Mouse (Mus musculus): Measurements from ENCODE around the gene Slc38a3. TPM values are rescaled to one million over a fixed set of nuclear protein-coding genes. Genes with fewer than 3 reads are reported as not detected.

Slc38a3 gene
- polyA plus RNA-seq, 2 experiments: 19.7 to 23.5 TPM

GRCm38 (mm10) chr9:107667219-107667618 lies 2.1 kb downstream of the Slc38a3 start:
- Histone ChIP-seq H3K9me3 (ENCODE audit: control insufficient read depth, low read length) (no peaks in the 10 kb centered on the region), H3K27me3 (ENCODE audit: control insufficient read depth, insufficient read depth, low read length) (peaks cover 40% of the 10 kb centered on the region), H3K36me3 (replicated peaks; ENCODE audit: control insufficient read depth, insufficient read depth, low read depth) (no peaks in the 10 kb centered on the region), H3K4me3 (ENCODE audit: insufficient read depth in 1 of 2, low read depth in 2 of 2, low read length in 2 of 2) (peak overlapping the region; percentile 36 to 37), H3K4me2 (ENCODE audit: low read depth) (peak overlapping the region; percentile 50), H3K9ac (replicated peaks) (no peak overlapping the region), H3K27ac (no peak overlapping the region), H3K4me1 (replicated peaks; ENCODE audit: control insufficient read depth in 2 of 2, insufficient read depth in 2 of 2, low read length in 1 of 2) (no peaks in the 10 kb centered on the region; a peak in 2 of 4 replicates)
- peak; percentile 72 for ATAC-seq (ENCODE audit: insufficient read depth)
- 3% methylated on average over 24 of the region's 24 CpGs for WGBS (ENCODE audit: insufficient replicate concordance)
- TF ChIP-seq CTCF (IDR thresholded peaks at IDR 0.05; ENCODE audit: low read depth): no peak
- no peak for TF ChIP-seq EP300 (IDR thresholded peaks at IDR 0.05; ENCODE audit: low read depth)
- DNase-seq (ENCODE audit: low read depth in 3 of 3, low spot score in 3 of 3): no peak

- DNase-seq (ENCODE audit: low read depth in 3 of 3, low spot score in 3 of 3): no peak
- Histone ChIP-seq H3K9ac (replicated peaks) (no peak overlapping the region), H3K4me2 (ENCODE audit: low read depth) (peak overlapping the region; percentile 50), H3K9me3 (ENCODE audit: control insufficient read depth, low read length) (no peaks in the 10 kb centered on the region), H3K27ac (no peak overlapping the region), H3K27me3 (ENCODE audit: control insufficient read depth, insufficient read depth, low read length) (peaks cover 40% of the 10 kb centered on the region), H3K4me3 (ENCODE audit: insufficient read depth in 1 of 2, low read depth in 2 of 2, low read length in 2 of 2) (peak overlapping the region; percentile 36 to 37), H3K4me1 (replicated peaks; ENCODE audit: control insufficient read depth in 2 of 2, insufficient read depth in 2 of 2, low read length in 1 of 2) (no peaks in the 10 kb centered on the region; a peak in 2 of 4 replicates), H3K36me3 (replicated peaks; ENCODE audit: control insufficient read depth, insufficient read depth, low read depth) (no peaks in the 10 kb centered on the region)
- no peak for TF ChIP-seq CTCF (IDR thresholded peaks at IDR 0.05; ENCODE audit: low read depth)
- TF ChIP-seq EP300 (IDR thresholded peaks at IDR 0.05; ENCODE audit: low read depth): no peak
- WGBS (ENCODE audit: insufficient replicate concordance): 3% methylated on average over 30 of the region's 30 CpGs
- ATAC-seq (ENCODE audit: insufficient read depth): no peak
These were observed 2.6 kb downstream of the Slc38a3 start for GRCm38 (mm10) chr9:107666751-107667205.

- no peak overlapping the region for H3K4me3 ChIP-seq (ENCODE audit: insufficient read depth in 1 of 2, low read depth in 2 of 2, low read length in 2 of 2)
- DNase-seq (ENCODE audit: low read depth in 3 of 3, low spot score in 3 of 3) (no peak), ATAC-seq (ENCODE audit: insufficient read depth) (no peak)
- TF ChIP-seq CTCF (IDR thresholded peaks at IDR 0.05; ENCODE audit: low read depth) (no peak), EP300 (IDR thresholded peaks at IDR 0.05; ENCODE audit: low read depth) (no peak)
- H3K4me2 ChIP-seq (ENCODE audit: low read depth): no peak overlapping the region
- peaks cover 40% of the 10 kb centered on the region for H3K27me3 ChIP-seq (ENCODE audit: control insufficient read depth, insufficient read depth, low read length)
- 62% methylated on average over 7 of the region's 7 CpGs for WGBS (ENCODE audit: insufficient replicate concordance)
- H3K27ac ChIP-seq: no peak overlapping the region
- no peak overlapping the region for H3K9ac ChIP-seq (replicated peaks)
- H3K4me1 ChIP-seq (replicated peaks; ENCODE audit: control insufficient read depth in 2 of 2, insufficient read depth in 2 of 2, low read length in 1 of 2): no peaks in the 10 kb centered on the region; a peak in 2 of 4 replicates
- no peaks in the 10 kb centered on the region for H3K36me3 ChIP-seq (replicated peaks; ENCODE audit: control insufficient read depth, insufficient read depth, low read depth)
- no peaks in the 10 kb centered on the region for H3K9me3 ChIP-seq (ENCODE audit: control insufficient read depth, low read length)
These were observed 4.0 kb downstream of the Slc38a3 start for GRCm38 (mm10) chr9:107665308-107665707.

GRCm38 (mm10) chr9:107663525-107663924 lies 5.8 kb downstream of the Slc38a3 start:
- Histone ChIP-seq H3K9me3 (ENCODE audit: control insufficient read depth, low read length) (no peaks in the 10 kb centered on the region), H3K4me1 (replicated peaks; ENCODE audit: control insufficient read depth in 2 of 2, insufficient read depth in 2 of 2, low read length in 1 of 2) (no peaks in the 10 kb centered on the region; a peak in 2 of 4 replicates), H3K4me3 (ENCODE audit: insufficient read depth in 1 of 2, low read depth in 2 of 2, low read length in 2 of 2) (no peak overlapping the region), H3K9ac (replicated peaks) (no peak overlapping the region), H3K27ac (no peak overlapping the region), H3K4me2 (ENCODE audit: low read depth) (no peak overlapping the region), H3K27me3 (ENCODE audit: control insufficient read depth, insufficient read depth, low read length) (peaks cover 33% of the 10 kb centered on the region), H3K36me3 (replicated peaks; ENCODE audit: control insufficient read depth, insufficient read depth, low read depth) (no peaks in the 10 kb centered on the region)
- ATAC-seq (ENCODE audit: insufficient read depth): no peak
- DNase-seq (ENCODE audit: low read depth in 3 of 3, low spot score in 3 of 3): no peak
- no peak for TF ChIP-seq EP300 (IDR thresholded peaks at IDR 0.05; ENCODE audit: low read depth)
- TF ChIP-seq CTCF (IDR thresholded peaks at IDR 0.05; ENCODE audit: low read depth): no peak
- WGBS (ENCODE audit: insufficient replicate concordance): 62% methylated on average over 9 of the region's 9 CpGs

- Histone ChIP-seq H3K9me3 (ENCODE audit: control insufficient read depth, low read length) (no peaks in the 10 kb centered on the region), H3K4me2 (ENCODE audit: low read depth) (no peak overlapping the region), H3K36me3 (replicated peaks; ENCODE audit: control insufficient read depth, insufficient read depth, low read depth) (no peaks in the 10 kb centered on the region), H3K27me3 (ENCODE audit: control insufficient read depth, insufficient read depth, low read length) (peaks cover 22% of the 10 kb centered on the region), H3K27ac (no peak overlapping the region), H3K4me3 (ENCODE audit: insufficient read depth in 1 of 2, low read depth in 2 of 2, low read length in 2 of 2) (no peak overlapping the region), H3K9ac (replicated peaks) (no peak overlapping the region), H3K4me1 (replicated peaks; ENCODE audit: control insufficient read depth in 2 of 2, insufficient read depth in 2 of 2, low read length in 1 of 2) (no peaks in the 10 kb centered on the region)
- TF ChIP-seq CTCF (IDR thresholded peaks at IDR 0.05; ENCODE audit: low read depth) (no peak), EP300 (IDR thresholded peaks at IDR 0.05; ENCODE audit: low read depth) (no peak)
- DNase-seq (ENCODE audit: low read depth in 3 of 3, low spot score in 3 of 3): no peak
- ATAC-seq (ENCODE audit: insufficient read depth): no peak
- 54% methylated on average over 8 of the region's 8 CpGs for WGBS (ENCODE audit: insufficient replicate concordance)
These were observed 7.0 kb downstream of the Slc38a3 start for GRCm38 (mm10) chr9:107662342-107662741.

Data from liver, embryonic 14.5 days (tissue).